Mouse (Mus musculus) erythroblast, embryonic 14.5 days (primary cell): ENCODE measurements around the gene Cplx3. TPM values are rescaled to one million over a fixed set of nuclear protein-coding genes. Genes with fewer than 3 reads are reported as not detected.

ENCODE experiments used
- H3K27me3 ChIP-seq: 2 replicates; pipeline ENCODE4 v1.6.1; 2012; ENCODE audit warnings: inconsistent platforms; ENCODE audit not compliant: control insufficient read depth
- H3K36me3 ChIP-seq: 2 replicates; pipeline ENCODE4 v1.6.1; 2012; ENCODE audit warnings: mild to moderate bottlenecking, inconsistent platforms; ENCODE audit not compliant: control insufficient read depth
- H3K4me1 ChIP-seq: 2 replicates; pipeline ENCODE4 v1.6.1; 2012; ENCODE audit warnings: inconsistent platforms; ENCODE audit not compliant: control insufficient read depth
- H3K4me3 ChIP-seq: replicated peaks from 2 replicates; pipeline ENCODE3; 2012; ENCODE audit warnings: moderate library complexity, mild to moderate bottlenecking, inconsistent platforms
- H3K9me3 ChIP-seq: 2 replicates; pipeline ENCODE4 v1.6.1; 2012; ENCODE audit warnings: low read length, inconsistent platforms, mixed read lengths; ENCODE audit not compliant: control insufficient read depth
- GATA1 ChIP-seq: IDR thresholded peaks from 2 replicates; pipeline ENCODE4 v1.6.1; 2012; ENCODE audit warnings: low read length, inconsistent platforms, mixed read lengths
- TAL1 ChIP-seq: IDR thresholded peaks from 3 replicates; pipeline ENCODE4 v1.6.1; 2012; ENCODE audit warnings: low read length, inconsistent platforms, mixed read lengths
- polyA plus RNA-seq: library from polyadenylated mRNA; stranded (reverse); fragments of >175 nt; gene quantifications from 2 replicates; pipeline ENCODE4 v1.2.3, GENCODE M21; 2012

The Cplx3 gene
- polyA plus RNA-seq = not detected in 2 replicates

GRCm38 (mm10) chr9:57606139-57606851 lies at the start of gene Cplx3:
Gene Cplx3 (minus strand): TSS chr9:57606281.
- Histone ChIP-seq H3K4me3 (no peak within 1 kb of the TSS), H3K9me3 (no peaks in the 10 kb centered on the region), H3K4me1 (no peaks in the 10 kb centered on the region), H3K27me3 (peaks cover 56% of the 10 kb centered on the region), H3K36me3 (no peaks in the 10 kb centered on the region)
- TF ChIP-seq GATA1 = no peak
- no peak for TF ChIP-seq TAL1

- TF ChIP-seq TAL1 = no peak
- no peak for TF ChIP-seq GATA1
- H3K4me1 ChIP-seq = peaks cover 24% of the 10 kb centered on the region
- no peaks in the 10 kb centered on the region for H3K9me3 ChIP-seq
- peak overlapping the region; percentile 26 for H3K4me3 ChIP-seq
- no peaks in the 10 kb centered on the region for H3K27me3 ChIP-seq
- H3K36me3 ChIP-seq = no peaks in the 10 kb centered on the region
Measured at GRCm38 (mm10) chr9:57655749-57656148, 49.7 kb upstream of the Cplx3 start.

- no peaks in the 10 kb centered on the region for H3K9me3 ChIP-seq
- no peaks in the 10 kb centered on the region for H3K36me3 ChIP-seq
- H3K4me1 ChIP-seq = peaks cover 16% of the 10 kb centered on the region
- TF ChIP-seq TAL1 (no peak), GATA1 (no peak)
- no peak overlapping the region for H3K4me3 ChIP-seq
- no peaks in the 10 kb centered on the region for H3K27me3 ChIP-seq
Measured at GRCm38 (mm10) chr9:57654966-57655365, 48.9 kb upstream of the Cplx3 start.

GRCm38 (mm10) chr9:57653283-57653682 lies 47.2 kb upstream of the Cplx3 start, which contains the start of gene Csk:
Gene Csk (minus strand): TSS chr9:57653631.
- no peak for TF ChIP-seq GATA1
- no peak for TF ChIP-seq TAL1
- Histone ChIP-seq H3K27me3 (no peaks in the 10 kb centered on the region), H3K4me1 (peaks cover 13% of the 10 kb centered on the region), H3K4me3 (no peak within 1 kb of the TSS), H3K9me3 (no peaks in the 10 kb centered on the region), H3K36me3 (no peaks in the 10 kb centered on the region)

- Histone ChIP-seq H3K4me3 (no peak overlapping the region), H3K4me1 (peaks cover 13% of the 10 kb centered on the region), H3K27me3 (no peaks in the 10 kb centered on the region), H3K36me3 (no peaks in the 10 kb centered on the region), H3K9me3 (no peaks in the 10 kb centered on the region)
- no peak for TF ChIP-seq TAL1
- TF ChIP-seq GATA1 = no peak
Measured at GRCm38 (mm10) chr9:57652855-57653254, 46.8 kb upstream of the Cplx3 start.

GRCm38 (mm10) chr9:57652351-57652750 lies 46.3 kb upstream of the Cplx3 start:
- H3K4me3 ChIP-seq = no peak overlapping the region
- H3K27me3 ChIP-seq = no peaks in the 10 kb centered on the region
- no peaks in the 10 kb centered on the region for H3K36me3 ChIP-seq
- H3K9me3 ChIP-seq = no peaks in the 10 kb centered on the region
- H3K4me1 ChIP-seq = peaks cover 17% of the 10 kb centered on the region
- TF ChIP-seq TAL1 (no peak), GATA1 (no peak)

GRCm38 (mm10) chr9:57650786-57651311 lies 44.8 kb upstream of the Cplx3 start:
- Histone ChIP-seq H3K27me3 (peaks cover 4% of the 10 kb centered on the region), H3K4me1 (peaks cover 20% of the 10 kb centered on the region), H3K4me3 (no peak overlapping the region), H3K36me3 (no peaks in the 10 kb centered on the region), H3K9me3 (no peaks in the 10 kb centered on the region)
- TF ChIP-seq GATA1 (no peak), TAL1 (no peak)

- H3K4me3 ChIP-seq = no peak overlapping the region
- TF ChIP-seq GATA1 (no peak), TAL1 (no peak)
- no peaks in the 10 kb centered on the region for H3K9me3 ChIP-seq
- no peaks in the 10 kb centered on the region for H3K36me3 ChIP-seq
- peaks cover 22% of the 10 kb centered on the region for H3K4me1 ChIP-seq
- peaks cover 4% of the 10 kb centered on the region for H3K27me3 ChIP-seq
Measured at GRCm38 (mm10) chr9:57650130-57650785, 44.2 kb upstream of the Cplx3 start.

GRCm38 (mm10) chr9:57647286-57648108 lies 41.4 kb upstream of the Cplx3 start:
- no peak for TF ChIP-seq TAL1
- no peak for TF ChIP-seq GATA1
- Histone ChIP-seq H3K36me3 (peaks cover 5% of the 10 kb centered on the region), H3K9me3 (no peaks in the 10 kb centered on the region), H3K4me3 (no peak overlapping the region), H3K27me3 (peaks cover 4% of the 10 kb centered on the region), H3K4me1 (peaks cover 47% of the 10 kb centered on the region)
